Mouse (Mus musculus) small intestine, adult 2 months (tissue): ENCODE measurements around the gene Rpp25l.

Experiments
- CTCF ChIP-seq: fragments of 200-500 bp; IDR thresholded peaks from 2 replicates; pipeline ENCODE4 v1.5.1; 2012; ENCODE audit warnings: low read depth, mild to moderate bottlenecking, control low read depth, inconsistent platforms, low read length, moderate library complexity, mixed read lengths; ENCODE audit not compliant: insufficient replicate concordance, insufficient read length; ENCODE audit errors: extremely low read depth
- POLR2A ChIP-seq: fragments of 200-500 bp; IDR thresholded peaks from 2 replicates; pipeline ENCODE4 v1.6.1; 2012; ENCODE audit warnings: low read depth, mild to moderate bottlenecking, control low read depth, inconsistent platforms, low read length, moderate library complexity

- TF ChIP-seq CTCF (peak; percentile 21; the same call in 1 of the 2 replicates), POLR2A (peak; percentile 81)
These were observed 27.8 kb upstream of the Rpp25l start for GRCm38 (mm10) chr4:41741158-41741560.
